Mouse (Mus musculus): ENCODE data around the gene Pdilt. TPM values are rescaled to one million over a fixed set of nuclear protein-coding genes. Genes with fewer than 3 reads are reported as not detected.

Gene Pdilt
- total and polyA plus RNA-seq, 3 experiments: not detected

DNA sequence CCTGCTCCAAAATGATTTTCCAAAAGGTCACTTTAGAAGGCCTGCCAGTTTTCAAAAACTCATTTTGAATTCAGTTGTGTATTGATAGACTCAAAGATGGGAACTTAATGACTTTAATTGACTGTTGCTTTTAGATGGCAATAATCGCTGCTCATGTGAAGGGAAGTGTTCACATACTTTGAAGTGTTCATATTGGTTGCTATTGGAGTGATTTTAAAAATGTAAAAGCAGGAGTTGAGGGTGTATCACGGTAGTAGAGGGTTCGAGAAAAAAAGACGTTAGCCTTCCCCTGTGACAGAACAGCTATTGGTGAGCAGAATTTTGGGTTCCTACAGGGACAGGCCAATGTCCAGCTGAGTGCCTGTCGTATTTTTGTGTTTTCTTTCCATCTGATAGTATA, 4.1 kb downstream of the Pdilt start, which contains the start of gene Acsm5:
Acsm5 (plus strand) TSS at position 301 of the 400 bp plus-strand sequence.
- no peaks in the 10 kb centered on the region for H3K27me3 ChIP-seq (ENCODE audit: insufficient read depth, low read length)
- no peaks in the 10 kb centered on the region for H3K36me3 ChIP-seq (replicated peaks)
- TF ChIP-seq POLR2AphosphoS5 (IDR thresholded peaks at IDR 0.05; ENCODE audit: insufficient replicate concordance, low read depth, low read length): no peak
- TF ChIP-seq TAL1 (conservative IDR thresholded peaks at IDR 0.05; ENCODE audit: low read depth, low read length): no peak
- no peak for TF ChIP-seq GATA1 (IDR thresholded peaks at IDR 0.05; ENCODE audit: borderline replicate concordance, low read length)
- no peak for TF ChIP-seq CTCF (IDR thresholded peaks at IDR 0.05; ENCODE audit: low read depth, low read length)
- no peak for TF ChIP-seq GATA2 (IDR thresholded peaks at IDR 0.05; ENCODE audit: borderline replicate concordance, low read depth, low read length)
- ATAC-seq (ENCODE audit: extremely low read depth, insufficient number of reproducible peaks, low FRiP score, poor library complexity, severe bottlenecking): no peak
- H3K9me3 ChIP-seq (replicated peaks): no peaks in the 10 kb centered on the region
- H3K4me1 ChIP-seq (ENCODE audit: insufficient read depth, low read depth, low read length): no peaks in the 10 kb centered on the region
- DNase-seq (ENCODE audit: low spot score): no peak
- no peak within 1 kb of the TSS for H3K4me3 ChIP-seq (ENCODE audit: low read depth, low read length)

DNA sequence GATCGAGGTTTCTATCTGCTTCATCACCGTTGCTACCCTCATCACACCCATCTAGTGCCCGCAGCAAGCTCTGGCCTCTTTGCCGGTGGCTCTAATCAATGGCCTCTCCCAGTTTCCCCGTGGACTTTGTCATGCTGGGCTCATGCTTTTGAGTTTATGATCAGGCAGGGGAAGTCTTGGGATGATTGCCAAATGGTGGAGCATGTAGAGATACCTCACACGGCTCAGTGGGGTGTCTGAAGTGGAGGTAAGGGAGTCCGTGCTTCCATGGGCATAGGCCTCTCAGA, 7.1 kb downstream of the Pdilt start:
- H3K9me3 ChIP-seq (replicated peaks): peaks cover 2% of the 10 kb centered on the region; the same call in 1 of the 2 replicates
- ATAC-seq (ENCODE audit: extremely low read depth, insufficient number of reproducible peaks, low FRiP score, poor library complexity, severe bottlenecking) (no peak), DNase-seq (ENCODE audit: low spot score) (no peak)
- no peak for TF ChIP-seq CTCF (IDR thresholded peaks at IDR 0.05; ENCODE audit: low read depth, low read length)
- TF ChIP-seq GATA2 (IDR thresholded peaks at IDR 0.05; ENCODE audit: borderline replicate concordance, low read depth, low read length): no peak
- no peak for TF ChIP-seq TAL1 (conservative IDR thresholded peaks at IDR 0.05; ENCODE audit: low read depth, low read length)
- no peak for TF ChIP-seq POLR2AphosphoS5 (IDR thresholded peaks at IDR 0.05; ENCODE audit: insufficient replicate concordance, low read depth, low read length)
- TF ChIP-seq GATA1 (IDR thresholded peaks at IDR 0.05; ENCODE audit: borderline replicate concordance, low read length): no peak
- no peaks in the 10 kb centered on the region for H3K36me3 ChIP-seq (replicated peaks)
- no peaks in the 10 kb centered on the region for H3K27me3 ChIP-seq (ENCODE audit: insufficient read depth, low read length)
- no peaks in the 10 kb centered on the region for H3K4me1 ChIP-seq (ENCODE audit: insufficient read depth, low read depth, low read length)
- no peak overlapping the region for H3K4me3 ChIP-seq (ENCODE audit: low read depth, low read length)

DNA sequence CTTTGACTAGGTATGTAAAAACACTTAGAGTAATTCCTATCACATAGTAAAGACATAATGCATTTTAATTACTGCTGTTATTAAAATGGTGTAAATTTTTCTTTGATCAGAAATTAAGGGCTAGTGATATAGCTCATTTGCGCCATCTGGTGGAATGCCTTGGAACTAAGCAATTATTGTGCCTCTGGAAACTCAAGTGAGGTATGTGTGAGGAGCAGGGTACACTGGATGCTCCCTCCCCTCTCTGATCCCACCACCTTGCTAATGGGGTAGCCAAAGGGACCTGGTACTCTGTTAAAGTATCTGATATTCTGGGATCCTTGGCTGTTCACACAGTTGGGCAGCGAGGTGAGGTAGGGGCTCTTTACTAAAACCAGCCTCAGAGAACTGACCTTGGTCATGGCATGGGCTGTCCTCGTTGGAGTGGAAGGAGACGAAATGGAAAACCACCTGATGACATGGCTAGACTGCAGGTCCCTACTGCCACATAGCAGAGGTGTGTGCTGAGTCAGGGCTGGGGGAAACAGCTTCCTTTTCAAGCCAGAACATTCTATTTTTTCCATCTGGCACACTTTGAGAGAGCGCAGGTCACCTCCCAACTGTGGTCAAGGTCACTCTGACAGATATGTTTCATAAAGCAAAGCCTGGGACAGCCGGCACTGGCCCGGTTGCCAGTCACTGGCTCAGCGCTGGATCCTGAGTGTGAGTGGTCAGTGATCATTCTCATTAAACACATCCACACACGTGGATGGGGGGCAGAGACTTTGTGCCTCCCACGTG, 7.6 kb downstream of the Pdilt start:
- peak; percentile 34; the same call in 1 of the 2 replicates for ATAC-seq (ENCODE audit: extremely low read depth, insufficient number of reproducible peaks, low FRiP score, poor library complexity, severe bottlenecking)
- H3K9me3 ChIP-seq (replicated peaks): peaks cover 4% of the 10 kb centered on the region; the same call in 1 of the 2 replicates
- H3K4me1 ChIP-seq (ENCODE audit: insufficient read depth, low read depth, low read length): no peaks in the 10 kb centered on the region
- H3K27me3 ChIP-seq (ENCODE audit: insufficient read depth, low read length): no peaks in the 10 kb centered on the region
- peak; percentile 3 for DNase-seq (ENCODE audit: low spot score)
- TF ChIP-seq GATA2 (IDR thresholded peaks at IDR 0.05; ENCODE audit: borderline replicate concordance, low read depth, low read length) (no peak), POLR2AphosphoS5 (IDR thresholded peaks at IDR 0.05; ENCODE audit: insufficient replicate concordance, low read depth, low read length) (no peak), CTCF (IDR thresholded peaks at IDR 0.05; ENCODE audit: low read depth, low read length) (peak; percentile 60; the same call in 1 of the 2 replicates), GATA1 (IDR thresholded peaks at IDR 0.05; ENCODE audit: borderline replicate concordance, low read length) (no peak)
- no peak overlapping the region for H3K4me3 ChIP-seq (ENCODE audit: low read depth, low read length)
- H3K36me3 ChIP-seq (replicated peaks): no peaks in the 10 kb centered on the region

DNA sequence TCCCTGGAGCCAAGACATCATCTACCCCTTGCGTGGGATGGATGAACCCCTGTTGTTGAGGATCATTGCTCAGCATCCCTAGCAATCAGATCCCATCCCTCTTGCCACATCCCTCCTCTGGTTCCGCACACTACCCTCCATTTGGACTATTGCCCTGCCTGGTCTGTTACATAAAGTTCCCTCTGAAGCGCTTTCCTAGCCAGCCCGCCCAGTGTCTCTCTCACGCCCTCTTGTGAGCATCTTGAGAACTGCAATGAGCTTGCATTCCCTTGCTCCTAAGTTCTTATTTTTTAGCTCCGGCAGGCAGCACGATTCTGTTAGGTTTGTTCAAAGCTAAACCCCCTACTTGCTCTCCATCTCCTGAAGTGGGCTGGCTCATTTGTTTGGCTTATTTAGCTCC, 10.2 kb downstream of the Pdilt start:
- Histone ChIP-seq H3K36me3 (replicated peaks) (no peaks in the 10 kb centered on the region), H3K9me3 (replicated peaks) (peaks cover 4% of the 10 kb centered on the region; the same call in 1 of the 2 replicates), H3K27me3 (ENCODE audit: insufficient read depth, low read length) (no peaks in the 10 kb centered on the region), H3K4me3 (ENCODE audit: low read depth, low read length) (no peak overlapping the region), H3K4me1 (ENCODE audit: insufficient read depth, low read depth, low read length) (no peaks in the 10 kb centered on the region)
- DNase-seq (ENCODE audit: low spot score) (no peak), ATAC-seq (ENCODE audit: extremely low read depth, insufficient number of reproducible peaks, low FRiP score, poor library complexity, severe bottlenecking) (no peak)
- TF ChIP-seq TAL1 (conservative IDR thresholded peaks at IDR 0.05; ENCODE audit: low read depth, low read length) (no peak), GATA2 (IDR thresholded peaks at IDR 0.05; ENCODE audit: borderline replicate concordance, low read depth, low read length) (no peak), CTCF (IDR thresholded peaks at IDR 0.05; ENCODE audit: low read depth, low read length) (no peak), POLR2AphosphoS5 (IDR thresholded peaks at IDR 0.05; ENCODE audit: insufficient replicate concordance, low read depth, low read length) (no peak), GATA1 (IDR thresholded peaks at IDR 0.05; ENCODE audit: borderline replicate concordance, low read length) (no peak)

DNA sequence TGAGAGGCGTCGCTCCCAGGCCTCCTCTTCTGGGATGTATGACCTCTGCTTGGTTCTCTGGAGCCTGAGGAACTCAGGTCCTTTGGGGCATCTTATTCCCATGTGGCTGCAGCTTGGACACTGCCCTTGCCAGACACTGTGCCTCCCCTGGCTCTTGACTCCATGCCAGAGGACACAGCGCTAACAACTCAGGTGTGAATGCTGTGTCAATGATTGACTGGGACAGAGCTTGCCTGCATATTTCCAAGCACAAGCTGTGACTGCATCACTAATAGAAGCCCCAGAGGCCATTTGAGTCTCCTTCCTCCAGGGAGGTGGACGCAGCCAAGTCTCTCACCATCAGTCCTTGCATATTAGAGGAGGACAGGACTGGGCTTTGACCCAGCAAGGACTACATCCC, 12.1 kb downstream of the Pdilt start:
- no peaks in the 10 kb centered on the region for H3K27me3 ChIP-seq (ENCODE audit: insufficient read depth, low read length)
- peaks cover 4% of the 10 kb centered on the region; the same call in 1 of the 2 replicates for H3K9me3 ChIP-seq (replicated peaks)
- H3K4me1 ChIP-seq (ENCODE audit: insufficient read depth, low read depth, low read length): no peaks in the 10 kb centered on the region
- H3K36me3 ChIP-seq (replicated peaks): no peaks in the 10 kb centered on the region
- no peak for ATAC-seq (ENCODE audit: extremely low read depth, insufficient number of reproducible peaks, low FRiP score, poor library complexity, severe bottlenecking)
- DNase-seq (ENCODE audit: low spot score): no peak
- H3K4me3 ChIP-seq (ENCODE audit: low read depth, low read length): no peak overlapping the region
- TF ChIP-seq POLR2AphosphoS5 (IDR thresholded peaks at IDR 0.05; ENCODE audit: insufficient replicate concordance, low read depth, low read length) (no peak), TAL1 (conservative IDR thresholded peaks at IDR 0.05; ENCODE audit: low read depth, low read length) (no peak), GATA1 (IDR thresholded peaks at IDR 0.05; ENCODE audit: borderline replicate concordance, low read length) (no peak), CTCF (IDR thresholded peaks at IDR 0.05; ENCODE audit: low read depth, low read length) (no peak), GATA2 (IDR thresholded peaks at IDR 0.05; ENCODE audit: borderline replicate concordance, low read depth, low read length) (no peak)

DNA sequence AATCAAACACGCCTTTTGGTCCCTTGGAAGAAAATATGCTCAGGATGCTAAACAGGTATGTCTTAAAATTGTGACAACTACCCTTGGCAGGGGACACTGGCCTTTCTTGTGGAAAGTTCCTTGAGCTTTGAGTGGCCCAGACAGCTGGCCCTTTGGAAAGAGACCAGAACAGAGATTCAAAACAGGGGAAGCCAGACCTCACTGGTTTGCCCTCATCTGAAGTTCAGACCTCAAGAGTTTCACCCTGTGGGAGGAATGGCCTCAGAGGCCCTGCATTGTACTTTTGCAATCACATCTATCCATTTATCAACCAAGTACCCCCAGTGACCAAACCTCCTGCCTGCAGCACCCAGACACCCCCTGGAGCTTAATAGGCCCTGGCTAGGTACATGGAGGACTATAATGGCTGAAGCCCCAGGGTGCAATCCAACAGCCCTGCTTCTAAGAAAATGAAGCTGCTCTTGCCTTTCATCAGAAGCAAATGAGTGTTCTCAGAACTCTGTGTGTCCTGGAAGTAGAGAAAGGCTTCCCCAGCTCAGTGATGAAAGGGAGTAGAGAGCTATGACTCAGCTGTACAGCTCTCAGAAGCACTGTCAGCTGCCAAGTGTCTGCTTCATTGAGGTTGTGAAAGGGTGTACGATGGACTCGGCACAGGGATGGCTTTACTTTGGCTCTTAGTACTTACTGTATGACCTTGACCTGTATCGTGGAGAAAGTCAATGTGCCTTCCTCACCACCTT, 33.1 kb downstream of the Pdilt start:
- H3K9me3 ChIP-seq (replicated peaks): peaks cover 9% of the 10 kb centered on the region
- no peaks in the 10 kb centered on the region for H3K4me1 ChIP-seq (ENCODE audit: insufficient read depth, low read depth, low read length)
- DNase-seq (ENCODE audit: low spot score) (no peak), ATAC-seq (ENCODE audit: extremely low read depth, insufficient number of reproducible peaks, low FRiP score, poor library complexity, severe bottlenecking) (no peak)
- TF ChIP-seq POLR2AphosphoS5 (IDR thresholded peaks at IDR 0.05; ENCODE audit: insufficient replicate concordance, low read depth, low read length) (no peak), TAL1 (conservative IDR thresholded peaks at IDR 0.05; ENCODE audit: low read depth, low read length) (no peak)
- H3K4me3 ChIP-seq (ENCODE audit: low read depth, low read length): no peak overlapping the region
- no peaks in the 10 kb centered on the region for H3K27me3 ChIP-seq (ENCODE audit: insufficient read depth, low read length)
- H3K36me3 ChIP-seq (replicated peaks): no peaks in the 10 kb centered on the region
